Mouse (Mus musculus): ENCODE measurements around the gene Grik4. TPM values are rescaled to one million over a fixed set of nuclear protein-coding genes. Genes with fewer than 3 reads are reported as not detected.
"Not testable (repeated sequence)": the region's sequence is repeated elsewhere in the genome, so short reads cannot be mapped to it uniquely, and the experiment has no call there.

Grik4 gene
- total RNA-seq, 2 experiments from 2014 or later: 50.8 to 60.9 TPM

DNA sequence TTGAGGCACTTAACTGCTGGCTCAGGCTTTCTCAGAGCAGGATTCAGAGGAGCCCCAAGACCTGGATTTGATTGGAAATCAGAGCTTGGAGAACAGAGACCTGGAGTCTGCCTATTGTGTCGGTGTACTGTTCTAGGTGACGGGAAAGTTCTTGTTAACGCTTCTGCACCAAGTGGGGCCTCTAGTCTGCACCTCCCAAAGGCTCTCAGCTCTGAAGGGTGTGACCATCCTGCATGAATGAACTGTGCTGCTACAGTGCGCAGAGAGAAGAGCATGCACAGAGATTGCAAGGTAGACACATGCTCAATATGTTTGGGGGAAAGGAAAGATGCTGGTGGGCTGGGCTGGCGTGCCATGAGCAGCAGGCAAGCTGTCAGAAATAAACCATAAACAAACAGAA, 144.6 kb downstream of the Grik4 start:
- DNase-seq (ENCODE audit: low spot score in 2 of 2): no peak

DNA sequence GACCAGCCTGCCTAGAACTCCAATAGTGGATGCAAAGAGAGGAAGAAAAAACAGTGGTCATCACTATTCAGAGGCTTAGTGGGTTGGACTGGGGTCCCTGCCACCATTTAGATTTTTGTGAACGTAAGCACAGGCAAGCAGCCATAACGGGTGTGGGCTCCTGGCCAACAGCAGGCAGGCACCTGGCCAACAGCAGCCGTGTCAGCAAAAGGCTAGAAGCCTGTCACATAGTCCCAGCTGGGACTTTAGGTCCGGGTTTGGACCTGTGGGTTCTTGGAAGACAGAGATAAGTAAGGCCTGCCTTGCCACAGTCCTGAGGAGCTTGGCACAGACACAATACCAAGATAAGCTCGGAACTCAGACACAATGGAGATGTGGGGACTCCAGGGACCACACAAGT, 145.1 kb downstream of the Grik4 start:
- peak; percentile 34 to 56 for DNase-seq (ENCODE audit: low spot score in 2 of 2)

DNA sequence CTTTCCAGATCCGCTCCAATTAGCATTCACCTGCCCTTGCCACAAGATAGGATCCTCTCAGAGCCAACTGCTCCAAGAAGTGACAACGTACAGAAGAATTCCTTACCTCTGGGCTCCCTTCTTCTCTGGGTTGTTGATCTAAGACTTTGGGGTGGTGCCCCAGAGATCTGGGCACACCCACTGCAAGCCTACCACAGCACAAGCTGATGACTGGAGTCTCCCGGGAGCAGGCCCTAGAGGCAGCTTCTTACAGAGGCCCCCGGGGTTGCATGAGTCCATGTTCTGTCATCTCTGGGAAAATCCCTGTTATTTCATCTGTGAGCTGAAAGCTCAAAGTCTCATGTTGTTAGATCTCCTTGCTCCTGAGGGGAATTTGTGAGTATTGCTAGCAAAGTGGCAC, 146.0 kb downstream of the Grik4 start:
- no peak for DNase-seq (ENCODE audit: low spot score in 2 of 2)

DNA sequence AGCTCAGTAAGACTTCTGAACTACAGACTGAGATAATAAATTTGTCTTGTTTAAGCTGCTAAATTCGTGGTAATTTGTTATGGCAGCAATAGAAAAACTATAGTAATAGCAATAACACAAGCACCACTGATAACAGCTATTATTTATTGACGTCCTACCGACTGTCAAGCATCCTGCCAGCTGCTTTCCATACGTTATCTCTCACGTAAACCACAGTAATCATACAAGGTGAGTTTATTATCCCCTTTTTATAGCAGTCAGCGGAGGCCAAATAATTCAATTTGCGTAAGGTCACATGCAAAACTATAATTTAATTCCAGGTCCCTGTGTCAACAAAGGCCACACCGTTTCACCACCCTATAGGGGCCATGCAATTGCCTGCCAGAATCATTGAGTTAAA, 147.0 kb downstream of the Grik4 start:
- DNase-seq (ENCODE audit: low spot score in 2 of 2): no peak

DNA sequence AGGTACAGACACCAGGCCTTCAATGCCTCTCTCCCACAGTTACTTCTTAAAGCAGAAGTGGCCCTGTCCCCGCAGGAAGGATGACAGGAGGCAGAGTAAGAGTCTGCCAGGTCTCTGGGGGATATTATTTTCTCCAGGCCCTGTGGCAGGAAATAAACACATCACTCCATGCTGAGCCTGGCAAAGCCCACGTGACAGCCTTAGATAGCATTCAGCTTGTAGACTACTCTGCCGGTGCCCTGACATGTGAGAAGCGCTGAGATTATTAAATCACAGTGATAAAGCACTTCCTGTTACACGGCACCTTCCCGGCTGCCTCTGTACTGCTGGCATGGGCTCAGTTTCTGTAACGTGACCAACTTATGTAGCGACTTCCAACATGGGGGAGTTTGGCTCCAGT, 148.4 kb downstream of the Grik4 start:
- no peak for DNase-seq (ENCODE audit: low spot score in 2 of 2)

DNA sequence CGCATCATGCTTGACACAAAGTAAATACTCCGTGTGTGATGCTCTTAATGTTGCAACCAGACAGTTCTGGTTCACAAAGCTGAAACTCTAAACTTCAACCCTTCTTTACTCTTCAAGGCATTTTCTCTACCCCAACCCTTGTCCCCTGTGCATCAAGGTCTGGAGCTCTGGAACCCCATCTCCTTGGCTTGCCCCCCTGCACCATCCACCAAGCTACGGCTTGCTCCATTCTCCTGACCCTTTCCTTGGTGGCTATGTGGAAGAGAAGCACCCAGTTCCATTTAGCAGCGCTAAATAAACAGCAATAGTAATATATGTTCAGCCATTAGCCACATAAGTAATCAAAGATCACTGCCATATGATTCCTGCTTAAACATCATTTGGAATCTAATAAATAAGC, 150.3 kb downstream of the Grik4 start:
- no peak for DNase-seq (ENCODE audit: low spot score in 2 of 2)

DNA sequence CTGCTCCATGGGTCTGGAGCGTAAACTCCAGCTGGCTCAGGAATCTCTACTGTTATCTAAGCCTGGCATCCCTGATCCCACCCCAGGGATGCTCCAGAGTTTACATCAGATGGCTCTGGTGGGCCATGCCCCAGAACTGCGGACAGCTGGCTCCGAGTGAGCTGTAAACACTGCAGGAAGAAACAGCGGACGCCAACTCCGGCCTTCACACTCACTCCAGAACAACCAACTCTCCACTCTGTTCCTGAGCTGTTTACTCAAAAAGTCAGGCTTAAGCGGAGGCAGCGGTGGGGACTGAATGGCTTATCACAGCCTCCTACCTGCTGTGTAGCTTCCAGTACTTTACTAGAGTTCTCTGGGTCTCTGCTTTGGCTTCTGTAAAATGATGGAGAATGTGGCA, 150.7 kb downstream of the Grik4 start:
- no peak for DNase-seq (ENCODE audit: low spot score in 2 of 2)

DNA sequence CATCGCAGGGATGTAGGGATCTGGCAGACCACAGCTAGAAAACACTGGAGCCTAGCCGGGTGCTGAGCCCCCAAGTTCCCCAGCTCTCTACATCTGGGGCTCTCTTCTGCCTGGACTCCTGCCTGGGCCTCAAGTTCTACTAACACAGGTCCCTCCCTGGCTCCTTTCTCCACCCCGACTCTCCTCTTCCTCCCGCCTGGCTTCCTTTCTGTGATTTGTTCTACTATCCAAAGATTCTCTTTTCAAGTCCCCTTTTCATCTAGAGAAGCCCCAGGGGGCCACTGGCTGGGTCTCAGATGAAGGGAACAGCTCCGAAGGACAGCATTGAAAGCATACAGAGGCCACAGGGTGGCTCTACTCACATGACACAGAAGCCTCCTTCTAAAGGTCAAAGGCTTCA, 151.9 kb downstream of the Grik4 start:
- no peak for DNase-seq (ENCODE audit: low spot score in 2 of 2)

DNA sequence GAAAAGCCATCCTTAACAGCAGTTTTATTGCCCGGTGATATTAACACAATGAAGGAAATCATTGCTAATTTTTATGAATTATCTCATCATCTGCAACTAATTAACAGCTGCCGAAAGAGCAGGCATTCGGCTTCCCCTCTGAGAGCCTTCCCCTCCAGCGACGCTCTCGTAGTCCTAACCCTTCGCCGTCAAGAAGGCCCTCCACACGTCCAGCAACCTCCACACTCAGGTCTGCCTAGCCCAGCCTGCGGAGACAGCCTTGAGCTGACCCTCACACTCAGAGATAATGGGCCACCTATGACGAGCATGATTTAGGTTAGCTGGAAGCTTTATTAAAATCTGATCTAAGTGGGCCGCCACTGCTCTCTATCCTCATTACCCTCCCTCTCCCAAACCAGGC, 152.5 kb downstream of the Grik4 start:
- DNase-seq (ENCODE audit: low spot score in 2 of 2): no peak

DNA sequence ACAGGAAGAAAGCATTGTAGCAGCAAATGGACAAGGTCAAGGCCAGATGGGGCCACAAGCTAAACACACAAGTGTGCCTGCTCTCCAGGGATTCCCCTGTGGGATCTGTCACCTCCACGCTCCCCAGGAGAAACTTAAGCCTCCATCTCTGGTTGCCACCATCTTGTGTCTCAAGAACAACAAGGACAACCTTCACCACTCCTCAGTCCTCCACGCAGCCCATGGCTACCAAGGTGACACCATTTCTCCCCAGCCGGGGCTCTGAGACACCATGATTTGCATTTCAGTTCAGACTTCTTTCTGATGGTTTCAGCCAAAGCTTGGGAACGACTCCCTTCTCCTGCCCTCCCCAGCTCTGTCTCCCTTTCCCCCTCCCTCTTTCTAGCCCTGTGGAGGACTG, 152.9 kb downstream of the Grik4 start:
- no peak for DNase-seq (ENCODE audit: low spot score in 2 of 2)

DNA sequence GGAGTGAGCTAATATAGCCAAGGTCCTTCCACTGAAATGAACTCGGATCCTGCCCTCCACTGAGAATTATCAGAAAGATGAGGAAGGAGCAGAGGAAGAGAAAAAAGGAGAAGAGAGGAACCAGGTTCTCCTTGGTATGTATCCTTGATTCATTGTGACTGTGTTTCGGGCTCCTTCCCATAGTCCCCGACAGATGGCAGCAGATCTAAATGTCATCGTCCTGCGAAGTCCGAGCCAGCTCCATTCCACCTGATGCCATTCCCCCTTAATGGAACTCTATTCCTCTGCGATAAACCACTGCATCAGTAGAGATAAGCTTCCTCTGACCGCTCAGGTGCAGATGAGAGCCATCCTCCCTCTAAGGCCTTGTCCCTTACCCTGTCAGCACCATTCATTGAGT, 155.8 kb downstream of the Grik4 start:
- peak; percentile 55 to 62 for DNase-seq (ENCODE audit: low spot score in 2 of 2)

DNA sequence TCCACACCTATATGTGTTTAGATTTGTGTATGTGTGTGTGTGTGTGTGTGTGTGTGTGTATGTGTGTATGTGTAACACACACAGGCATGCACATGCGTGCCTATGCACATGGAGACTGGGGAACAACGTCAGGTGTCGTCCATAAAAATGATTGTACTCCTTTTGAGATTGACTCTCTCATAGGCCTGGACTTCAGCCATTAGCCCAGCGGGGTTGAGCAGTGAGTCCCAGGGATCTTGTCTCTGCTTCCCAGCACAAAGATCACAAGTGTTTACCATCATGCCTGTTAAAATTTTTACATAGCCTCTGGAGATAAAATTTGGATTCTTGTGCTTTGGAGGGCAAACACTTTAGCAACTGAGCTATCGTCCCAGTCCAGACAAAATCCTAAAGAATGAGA, 157.4 kb downstream of the Grik4 start:
- DNase-seq (ENCODE audit: low spot score in 2 of 2): no peak

DNA sequence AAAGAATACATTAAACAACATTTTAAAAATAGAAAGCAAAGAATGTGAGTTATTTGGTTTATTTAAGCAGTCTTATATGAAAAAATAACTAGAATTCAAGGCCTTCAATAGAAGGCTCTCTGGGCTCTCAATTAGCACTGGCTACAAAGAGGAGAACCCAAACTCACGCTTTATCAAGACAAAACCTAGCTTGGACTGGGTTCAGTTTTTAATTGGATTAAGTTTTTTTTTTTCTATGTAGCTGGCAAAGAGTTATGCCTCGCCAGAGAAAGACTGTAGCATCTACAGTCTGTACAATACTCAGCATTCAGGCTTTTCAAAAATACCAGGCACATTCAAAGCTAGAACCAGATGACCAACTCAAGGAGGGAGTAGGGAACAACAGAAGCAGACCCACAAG, 158.0 kb downstream of the Grik4 start:
- DNase-seq (ENCODE audit: low spot score in 2 of 2): no peak

DNA sequence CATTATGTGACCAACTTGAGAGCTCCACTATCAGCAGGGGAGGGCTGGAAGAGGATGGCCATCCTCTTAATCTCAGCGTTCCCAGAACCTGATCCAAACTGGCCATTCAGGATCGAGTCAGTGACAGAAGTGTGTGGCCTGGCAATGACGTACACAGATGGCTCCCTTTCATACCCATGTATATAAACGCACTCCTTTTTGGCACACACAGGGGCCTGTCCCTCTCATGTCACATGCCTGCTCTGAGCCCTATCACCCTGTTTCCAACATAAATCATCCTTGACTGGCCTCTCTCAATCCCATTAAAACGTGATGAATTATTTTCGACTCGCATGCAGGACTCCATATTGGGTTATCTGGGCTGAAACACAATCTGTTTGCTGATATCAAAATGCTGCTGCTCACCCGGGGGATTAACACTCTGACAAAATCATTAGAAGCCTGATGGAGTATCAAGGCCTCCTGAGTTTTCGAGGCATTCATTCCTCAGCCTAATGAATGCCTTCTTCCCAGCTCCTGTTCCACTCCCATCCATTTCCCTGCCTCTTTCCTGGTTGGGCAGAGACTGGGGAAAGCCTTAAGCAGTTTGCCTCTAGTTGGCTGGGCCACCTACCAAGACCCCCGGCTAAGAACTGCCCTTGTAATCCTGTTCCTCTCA, 159.0 kb downstream of the Grik4 start:
- DNase-seq (ENCODE audit: low spot score in 2 of 2): no peak

DNA sequence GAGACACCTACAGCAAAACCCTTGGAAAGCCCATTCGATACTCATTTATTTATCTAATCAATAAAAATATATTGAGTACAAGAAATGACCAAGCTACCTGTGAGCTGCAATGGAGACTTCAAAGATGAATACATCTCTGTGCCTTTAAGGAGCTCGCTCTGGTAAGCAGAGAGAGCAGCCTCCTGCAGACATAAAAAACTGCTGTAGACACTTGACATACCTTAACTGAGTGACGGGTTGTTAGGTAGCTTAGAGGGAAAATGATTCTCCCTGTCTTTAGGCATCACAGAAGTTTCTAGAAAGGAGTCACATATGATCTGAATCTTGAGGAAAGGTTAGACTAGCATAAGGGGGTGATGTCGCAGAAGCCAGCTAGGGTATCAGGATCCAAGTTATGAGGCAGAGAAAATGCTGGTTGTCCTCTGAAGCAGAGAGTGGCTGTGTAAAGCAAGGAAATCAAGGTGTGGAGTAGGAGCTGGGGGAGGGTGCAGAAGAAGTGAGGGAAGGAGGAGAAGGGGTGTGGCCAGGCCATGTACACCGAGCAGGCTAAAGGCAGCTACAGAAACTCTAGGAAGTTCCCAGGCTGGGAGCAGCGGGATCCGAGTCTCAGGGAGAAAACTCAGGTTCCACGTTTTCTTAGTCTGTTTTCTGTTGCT, 160.9 kb downstream of the Grik4 start:
- DNase-seq (ENCODE audit: low spot score in 2 of 2): no peak

DNA sequence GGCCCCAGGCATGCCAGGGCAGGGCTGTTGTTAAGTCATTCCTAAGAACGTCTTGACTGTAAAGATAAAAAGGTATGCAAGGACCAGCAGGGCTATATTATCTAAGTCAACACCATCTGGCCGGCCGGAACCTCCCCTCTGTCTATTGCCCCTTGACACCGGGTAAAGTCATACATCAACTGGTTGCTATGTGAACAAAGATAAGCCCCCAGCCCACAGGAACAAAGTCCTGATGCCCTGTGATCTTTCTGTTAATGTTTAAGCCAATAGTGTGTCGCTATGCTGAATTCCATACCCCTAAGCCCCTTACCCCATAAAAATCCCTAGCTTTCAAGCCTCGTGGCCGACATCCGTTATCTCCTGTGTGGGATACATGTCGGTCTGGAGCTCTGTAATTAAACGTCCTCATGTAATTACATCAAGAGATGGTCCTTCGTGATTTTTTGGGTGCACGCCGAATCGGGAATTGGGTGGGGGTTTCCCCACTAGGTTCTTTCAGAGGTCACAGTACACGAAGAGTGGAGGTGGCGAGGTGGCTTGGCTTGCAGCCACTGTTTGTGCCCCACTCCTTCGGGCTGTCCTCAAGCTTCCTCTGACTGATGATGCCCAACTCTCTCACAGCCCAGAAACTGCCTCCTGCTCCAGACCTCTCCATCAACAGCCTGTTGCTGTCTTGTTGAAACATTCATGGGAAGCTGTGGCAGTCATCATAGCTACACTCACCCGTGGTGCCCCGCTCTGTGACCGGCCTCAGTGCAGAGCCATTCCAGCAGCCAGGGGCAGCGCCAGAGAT, 165.6 kb downstream of the Grik4 start:
- DNase-seq (ENCODE audit: low spot score in 2 of 2): not testable (repeated sequence)

DNA sequence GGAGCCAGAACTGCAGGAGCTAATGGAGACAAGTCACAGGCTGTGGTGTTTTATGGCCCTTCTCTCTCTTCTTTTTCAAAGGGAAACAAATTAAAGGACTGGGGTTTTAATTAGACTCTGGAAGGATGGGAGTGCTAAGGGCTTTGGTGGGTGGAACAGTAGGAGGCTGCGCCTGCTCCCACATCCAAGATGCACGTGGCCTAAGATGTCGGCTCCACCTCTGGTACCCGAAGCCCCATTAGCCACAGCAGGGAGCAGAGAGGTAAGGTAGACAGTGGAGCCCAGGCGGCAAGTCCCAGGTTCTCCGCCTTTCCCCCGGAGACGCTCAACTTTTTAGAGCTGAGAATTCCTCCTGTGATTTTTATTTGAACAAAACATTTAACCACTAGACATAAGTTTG, 166.4 kb downstream of the Grik4 start:
- DNase-seq (ENCODE audit: low spot score in 2 of 2): no peak

DNA sequence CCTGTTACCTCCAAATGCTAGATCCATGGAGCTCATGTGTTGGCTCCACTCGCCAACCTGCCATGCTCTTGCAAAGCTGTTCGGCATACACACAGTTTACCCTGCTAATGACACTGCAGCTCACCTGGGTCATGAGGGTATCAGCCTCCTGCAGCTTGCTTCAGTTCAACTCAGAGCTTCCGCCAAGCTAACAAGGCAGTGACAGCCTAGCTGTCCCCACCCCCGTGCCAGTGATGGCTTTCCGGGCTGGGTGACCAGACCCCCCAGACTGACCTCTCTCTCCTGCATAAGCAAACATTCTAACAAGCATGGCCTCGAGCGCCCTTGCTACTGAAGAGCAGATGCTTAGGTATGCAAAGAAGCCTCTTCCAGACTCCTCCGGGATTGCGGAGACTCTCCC, 167.5 kb downstream of the Grik4 start:
- DNase-seq (ENCODE audit: low spot score in 2 of 2): no peak

DNA sequence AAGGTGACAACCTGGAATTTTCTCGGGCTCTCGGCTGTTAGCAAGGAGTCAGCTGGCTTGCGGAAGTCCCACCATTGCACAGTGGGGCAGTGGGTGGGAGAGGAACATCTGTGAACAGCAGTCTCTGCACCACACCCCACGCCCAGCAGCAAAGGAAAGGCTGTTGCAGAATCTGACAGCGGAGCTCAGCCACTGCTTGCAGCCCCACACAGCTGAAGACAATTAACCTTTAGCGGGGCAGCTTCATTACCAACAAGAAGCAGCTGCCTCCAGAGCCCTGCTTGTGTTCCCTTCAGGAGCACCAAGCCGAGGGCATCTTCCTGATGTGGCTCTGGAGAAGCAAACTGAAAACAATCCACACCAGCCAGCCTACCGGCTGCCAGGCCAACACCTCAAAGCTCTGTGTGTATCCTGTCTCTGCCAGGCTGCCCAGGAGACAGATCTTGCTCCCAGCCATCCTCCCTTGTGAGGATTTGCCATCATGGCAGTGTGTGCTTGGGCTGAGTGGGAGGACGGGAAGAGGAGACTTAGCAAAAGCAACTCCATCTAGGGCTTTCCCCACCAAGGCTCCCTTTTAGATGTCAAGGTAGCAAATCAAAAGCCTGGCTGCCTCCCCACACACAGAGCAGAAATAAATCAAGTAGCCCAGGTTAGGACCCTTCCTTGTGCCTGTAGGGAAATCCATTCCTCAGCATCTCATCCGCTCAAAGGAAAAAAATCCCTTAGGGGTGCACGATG, 179.3 kb downstream of the Grik4 start:
- no peak for DNase-seq (ENCODE audit: low spot score in 2 of 2)

DNA sequence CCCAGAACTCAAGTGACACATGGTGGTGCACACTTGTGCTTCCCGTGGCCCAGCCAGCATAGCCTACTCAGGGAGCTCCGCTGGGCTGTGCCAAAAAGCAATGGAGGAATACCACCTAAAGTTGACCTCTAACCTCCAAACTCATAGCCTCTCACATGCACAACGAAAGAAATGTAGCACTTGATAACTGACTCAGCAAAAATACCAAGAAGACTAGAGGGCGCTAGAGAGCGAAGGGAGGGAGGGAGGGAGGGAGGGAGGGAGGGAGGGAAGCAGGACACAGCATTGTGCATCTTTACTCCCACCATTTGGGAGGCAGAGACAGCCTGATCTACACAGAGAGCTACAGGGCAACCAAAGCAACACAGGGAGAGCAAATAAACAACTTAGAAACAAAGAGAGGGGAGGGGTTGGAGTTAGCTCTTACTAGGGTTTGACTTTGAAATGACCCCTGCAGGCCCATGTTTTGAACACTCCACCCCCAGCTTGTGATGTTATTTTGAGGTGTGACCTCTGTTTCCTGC, 185.5 kb downstream of the Grik4 start:
- DNase-seq (ENCODE audit: low spot score in 2 of 2): no peak

DNA sequence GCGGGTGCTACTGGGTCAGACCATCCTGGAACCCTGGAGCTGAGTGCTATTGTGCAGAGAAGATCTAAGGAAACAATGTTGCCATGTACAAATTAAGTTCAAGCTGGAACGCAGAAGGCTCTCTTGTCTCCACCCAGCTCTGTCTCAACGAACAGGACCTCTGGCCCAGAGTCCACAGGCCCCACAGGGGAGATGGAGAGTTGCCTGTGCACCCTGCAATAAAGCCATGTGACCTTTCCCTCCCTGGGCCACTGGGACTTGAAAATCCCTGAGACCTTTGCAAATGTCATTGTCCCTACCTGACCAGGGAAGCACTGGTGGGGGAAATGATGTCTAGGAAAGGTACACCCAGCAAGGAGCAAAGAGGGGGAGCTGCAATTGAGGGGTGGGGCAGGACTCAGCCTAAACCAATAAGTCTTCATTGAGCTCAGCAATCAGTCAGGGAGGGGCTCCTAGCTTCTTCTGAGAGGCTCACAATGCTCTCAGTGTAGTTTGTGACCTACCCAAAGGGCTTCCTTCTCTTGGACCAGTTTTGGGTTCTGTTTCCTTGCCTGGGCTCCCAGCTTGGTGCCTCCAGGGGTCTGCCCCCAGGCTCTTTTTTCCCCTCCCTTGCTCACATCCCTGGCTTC, 187.2 kb downstream of the Grik4 start:
- DNase-seq (ENCODE audit: low spot score in 2 of 2): no peak

All from layer of hippocampus, postnatal 10 days (tissue).